Mouse (Mus musculus) NIH3T3 (cell line): ENCODE data around the gene Trp53rkb.

Experiments used
- DNase-seq: peaks from one replicate; pipeline ENCODE4 v3.0.0-alpha.2; 2012; ENCODE audit warnings: low read depth

Trp53rkb gene

GRCm38 (mm10) chr2:166834796-166835195 is 42.5 kb downstream of the Trp53rkb start:
- DNase-seq = no peak

DNA sequence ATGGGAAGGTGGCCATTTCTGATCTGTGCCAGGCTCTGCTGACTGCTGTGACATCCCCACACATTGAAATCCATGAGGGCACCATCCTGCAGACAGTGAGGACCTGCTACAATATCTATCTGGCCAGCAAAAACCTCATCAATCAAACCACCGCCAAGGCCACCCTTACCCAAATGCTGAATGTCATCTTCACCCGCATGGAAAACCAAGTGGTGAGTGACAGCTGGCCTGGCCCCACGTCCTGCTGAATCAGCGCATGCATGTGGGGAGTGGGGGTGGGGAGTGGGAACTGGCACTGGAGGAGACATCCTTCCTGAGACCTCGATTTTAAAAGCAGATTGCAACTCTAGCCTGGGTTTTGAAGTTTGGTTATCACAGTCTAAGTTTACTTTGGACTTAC is 43.2 kb downstream of the Trp53rkb start:
- DNase-seq = no peak

DNA sequence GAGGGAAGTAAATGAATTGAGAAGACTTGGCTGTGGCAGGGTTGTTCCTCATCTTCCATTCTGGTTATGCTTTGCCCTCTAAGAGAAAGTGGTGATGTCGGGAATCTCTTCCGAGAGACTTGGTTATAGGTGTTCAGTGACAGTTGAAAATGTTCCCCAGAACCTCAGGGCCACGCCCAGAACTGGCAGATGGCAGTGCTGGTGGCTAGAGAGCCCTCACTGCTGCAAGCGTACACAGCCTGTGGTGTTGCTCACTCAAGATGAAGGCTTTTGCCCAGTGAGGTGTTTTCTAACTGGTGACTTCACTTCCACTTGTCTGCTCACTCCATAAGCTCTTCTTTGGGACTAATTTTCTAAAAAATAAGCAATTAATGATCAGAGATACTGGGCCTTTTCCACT is 49.5 kb downstream of the Trp53rkb start:
- no peak for DNase-seq
